Mouse (Mus musculus): ENCODE measurements around the gene Hdgfl3. TPM values are rescaled to one million over a fixed set of nuclear protein-coding genes. Genes with fewer than 3 reads are reported as not detected.
"Not testable (repeated sequence)": the region's sequence is repeated elsewhere in the genome, so short reads cannot be mapped to it uniquely, and the experiment has no call there.

The Hdgfl3 gene
- total RNA-seq, 2 experiments from 2014 or later: 71.9 to 73.0 TPM

GRCm38 (mm10) chr7:81840661-81841181, 93.6 kb downstream of the Hdgfl3 start:
- DNase-seq (ENCODE audit: low spot score in 2 of 2): peak in 1 of 2 experiments; percentile 88
- intact Hi-C loops (cut with DNase I): no loop called here

DNA sequence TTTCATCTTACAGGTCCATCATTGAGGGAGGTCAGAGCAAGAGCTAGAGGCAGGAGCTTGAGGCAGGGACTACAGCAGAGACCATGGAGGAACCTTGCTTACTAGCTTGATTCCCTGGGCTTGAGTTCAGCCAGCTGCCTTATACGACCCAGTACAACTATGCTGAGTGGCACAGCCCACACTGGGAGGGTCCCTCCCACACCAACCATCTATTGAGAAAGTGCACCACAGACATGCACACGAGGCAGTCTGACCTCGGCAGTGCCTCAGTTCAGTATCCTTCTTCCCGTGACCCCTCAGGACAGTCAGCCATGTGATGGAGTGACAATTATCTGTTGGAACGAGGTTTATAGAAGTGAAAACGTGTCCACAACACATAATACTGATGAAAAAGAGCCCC, 94.5 kb downstream of the Hdgfl3 start:
- DNase-seq (ENCODE audit: low spot score in 2 of 2): no peak
- intact Hi-C loops (cut with DNase I): no loop called here

DNA sequence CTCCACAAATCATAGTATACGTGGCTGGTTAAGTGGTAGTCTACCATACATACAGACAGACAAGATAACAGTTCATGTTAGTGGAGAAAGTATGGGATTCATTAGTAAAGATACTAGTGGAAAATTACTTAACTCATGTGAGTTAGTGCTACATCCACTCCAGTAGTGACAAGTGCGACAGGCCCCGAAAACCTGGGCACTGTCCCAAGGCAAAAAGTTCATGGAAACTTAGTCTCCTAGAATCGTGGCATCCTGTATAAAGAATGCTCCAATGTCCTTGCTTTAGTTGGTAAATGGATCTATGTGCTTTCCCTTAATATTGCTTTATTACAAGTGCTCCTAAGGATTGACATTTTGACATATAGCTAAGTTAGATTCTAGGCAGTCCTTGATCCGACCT, 96.5 kb downstream of the Hdgfl3 start:
- intact Hi-C loops (cut with DNase I): not testable (repeated sequence)

DNA sequence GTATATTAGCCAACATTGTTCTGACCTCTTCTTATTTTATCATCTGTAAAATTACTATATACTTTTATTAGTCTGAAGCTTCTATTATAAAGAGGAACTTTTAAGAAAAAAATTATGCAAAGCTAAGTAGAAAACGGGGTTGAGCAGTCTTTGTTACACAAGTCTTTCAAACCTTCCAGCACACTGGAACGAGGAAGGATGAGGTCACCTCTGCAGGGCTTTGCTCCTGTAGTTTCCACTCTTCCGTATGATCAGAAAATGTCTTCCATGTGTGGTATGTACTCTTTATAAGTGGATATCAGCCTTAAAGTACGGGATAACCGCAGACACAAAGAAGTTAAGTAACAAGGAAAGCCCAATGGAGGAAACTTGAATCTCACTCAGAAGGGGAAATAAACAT, 98.8 kb downstream of the Hdgfl3 start:
- no peak for DNase-seq (ENCODE audit: low spot score in 2 of 2)
- intact Hi-C loops (cut with DNase I): no loop called here

More for the DNA sequence above, 96.5 kb downstream of the Hdgfl3 start:
- not testable (repeated sequence) for DNase-seq (ENCODE audit: low spot score in 2 of 2)

DNA sequence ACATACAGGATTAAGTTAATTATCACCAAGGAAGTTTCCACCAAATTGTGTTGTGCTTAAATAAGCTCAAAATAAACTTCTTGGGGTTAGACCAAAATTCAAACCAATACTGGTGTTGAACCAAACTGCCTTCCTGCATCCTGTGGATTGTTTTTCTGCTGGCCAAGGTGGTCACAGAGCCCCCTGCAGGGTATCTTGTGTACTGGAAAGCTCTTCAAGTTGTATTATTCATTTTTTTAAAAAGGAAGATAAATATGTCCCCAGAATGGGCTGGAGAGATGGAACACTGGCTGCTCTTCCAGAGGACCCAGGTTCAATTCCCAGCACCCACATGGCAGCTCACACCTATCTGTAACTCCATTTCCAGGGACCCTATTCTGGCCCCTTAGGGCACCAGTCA, 99.4 kb downstream of the Hdgfl3 start:
- DNase-seq (ENCODE audit: low spot score in 2 of 2): no peak
- intact Hi-C loops (cut with DNase I): no loop called here

Other genes starting within 250 kb of the Hdgfl3 start
- gene Homer2, start 226.9 kb downstream of the Hdgfl3 start, total RNA-seq (2021): 10 to 100 TPM; 67.2 to 77.5 TPM
- gene Ramac, start 171.5 kb downstream of the Hdgfl3 start, total RNA-seq (2021): 10 to 100 TPM; 77.8 to 85.5 TPM
- gene 3110040N11Rik, start 145.0 kb downstream of the Hdgfl3 start, total RNA-seq (2021): 10 to 100 TPM; 24.2 to 29.0 TPM
- gene Btbd1, start 105.0 kb downstream of the Hdgfl3 start, total RNA-seq (2021): 100 to 1,000 TPM; 120 to 123 TPM
- gene Gm10160, start 78.7 kb downstream of the Hdgfl3 start, total RNA-seq (2021): not detected
- gene Tm6sf1, start 75.5 kb downstream of the Hdgfl3 start, total RNA-seq (2021): 10 to 100 TPM; 29.5 to 30.0 TPM
- not detected for gene Bnc1, start 57.8 kb upstream of the Hdgfl3 start, total RNA-seq (2021)
- 10 to 100 TPM; 50.8 to 58.9 TPM for gene Sh3gl3, start 239.4 kb upstream of the Hdgfl3 start, total RNA-seq (2021)